Mouse (Mus musculus) myocyte (in vitro differentiated cells): ENCODE results near the gene Zfp248. TPM values are rescaled to one million over a fixed set of nuclear protein-coding genes. Genes with fewer than 3 reads are reported as not detected.
A peak's percentile ranks its signal among the peaks of the same experiment; 100 is the strongest.

Source experiments
- H3K27me3 ChIP-seq: one replicate; pipeline ENCODE4 v1.6.1; 2011; ENCODE audit not compliant: control insufficient read depth, insufficient read depth, insufficient read length
- H3K36me3 ChIP-seq: one replicate; pipeline ENCODE4 v1.6.1; 2011; ENCODE audit not compliant: control insufficient read depth, insufficient read depth
- H3K4me2 ChIP-seq: one replicate; pipeline ENCODE4 v1.6.1; 2011; ENCODE audit warnings: low read depth, control low read depth
- H3K4me3 ChIP-seq: one replicate; pipeline ENCODE4 v1.5.1; 2011; ENCODE audit warnings: mild to moderate bottlenecking, control low read depth, moderate library complexity
- H3K79me2 ChIP-seq: one replicate; pipeline ENCODE4 v1.6.1; 2011; ENCODE audit not compliant: control insufficient read depth, insufficient read depth
- H3ac ChIP-seq: one replicate; pipeline ENCODE4 v1.6.1; 2011; ENCODE audit not compliant: control insufficient read depth, insufficient read length
- CEBPB ChIP-seq: IDR thresholded peaks from 2 replicates; pipeline ENCODE4 v1.6.1; 2011; ENCODE audit warnings: mild to moderate bottlenecking, moderate library complexity; ENCODE audit not compliant: poor library complexity, insufficient read depth, severe bottlenecking
- E2F4 ChIP-seq: IDR thresholded peaks from one replicate; pipeline ENCODE4 v1.6.1; 2011; ENCODE audit warnings: mild to moderate bottlenecking, control low read depth, moderate library complexity; ENCODE audit not compliant: insufficient read depth
- MAX ChIP-seq: IDR thresholded peaks from one replicate; pipeline ENCODE4 v1.6.1; 2011; ENCODE audit warnings: low read depth, mild to moderate bottlenecking, control low read depth
- MYOD1 ChIP-seq, 3 experiments: IDR thresholded peaks; one replicate each; pipeline ENCODE4 v1.6.1; 2011; ENCODE audit warnings: control low read depth in 2 of 3, low read depth in 2 of 3, mild to moderate bottlenecking in 2 of 3, moderate library complexity in 1 of 3; ENCODE audit not compliant: insufficient read length in 2 of 3, control insufficient read depth in 1 of 3
- MYOG ChIP-seq, 3 experiments: IDR thresholded peaks; one replicate each; pipeline ENCODE4 v1.6.1; 2011; ENCODE audit warnings: control low read depth in 2 of 3, low read depth in 2 of 3, mild to moderate bottlenecking in 2 of 3; ENCODE audit not compliant: insufficient read length in 2 of 3, control insufficient read depth in 1 of 3, insufficient read depth in 1 of 3
- POLR2A ChIP-seq: IDR thresholded peaks from one replicate; pipeline ENCODE4 v1.6.1; 2011; ENCODE audit warnings: low read depth, mild to moderate bottlenecking, control low read depth, moderate library complexity; ENCODE audit not compliant: insufficient read length
- POLR2AphosphoS2 ChIP-seq: IDR thresholded peaks from one replicate; pipeline ENCODE4 v1.6.1; 2011; ENCODE audit warnings: low read depth, control low read depth; ENCODE audit not compliant: insufficient read length
- REST ChIP-seq: IDR thresholded peaks from one replicate; pipeline ENCODE4 v1.6.1; 2011; ENCODE audit warnings: mild to moderate bottlenecking, control low read depth, moderate library complexity; ENCODE audit not compliant: insufficient read depth, insufficient read length
- SRF ChIP-seq: IDR thresholded peaks from one replicate; pipeline ENCODE4 v1.6.1; 2011; ENCODE audit warnings: low read depth; ENCODE audit not compliant: control insufficient read depth, insufficient read length
- TCF12 ChIP-seq: IDR thresholded peaks from one replicate; pipeline ENCODE4 v1.6.1; 2011; ENCODE audit warnings: mild to moderate bottlenecking, control low read depth; ENCODE audit not compliant: poor library complexity, insufficient read depth, severe bottlenecking
- TCF3 ChIP-seq: IDR thresholded peaks from one replicate; pipeline ENCODE4 v1.6.1; 2011; ENCODE audit warnings: low read depth, control low read depth; ENCODE audit not compliant: insufficient read length
- USF1 ChIP-seq: IDR thresholded peaks from one replicate; pipeline ENCODE4 v1.6.1; 2011; ENCODE audit warnings: low read depth, mild to moderate bottlenecking, control low read depth, moderate library complexity
- polyA plus RNA-seq: library from polyadenylated mRNA; unstranded; fragments of >200 nt; fragmentation: generic; extraction: Trizol; gene quantifications from one replicate; pipeline ENCODE4 v1.2.1, GENCODE M21; 2012; ENCODE audit warnings: missing spikeins

Zfp248 gene
- polyA plus RNA-seq, 1 experiment: 1.2 TPM

DNA sequence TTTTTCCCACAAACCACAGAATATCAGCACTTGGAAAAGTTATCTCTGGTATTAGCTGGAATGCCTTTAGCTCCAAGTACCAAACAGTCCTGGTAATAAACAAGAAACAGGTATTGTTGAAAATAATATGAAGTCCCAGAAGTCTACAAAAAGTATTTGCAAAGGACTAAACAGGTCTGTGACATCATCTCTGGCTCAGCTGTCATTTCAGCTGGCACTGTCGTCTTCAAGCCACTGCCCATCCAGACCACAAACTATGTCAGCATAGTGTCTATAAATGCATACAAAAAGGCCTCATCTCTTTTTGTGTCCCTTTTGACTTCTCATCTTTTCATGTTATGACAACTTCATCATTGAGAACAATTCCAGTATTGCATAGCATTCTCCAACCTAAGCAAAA lies 28.7 kb downstream of the Zfp248 start:
- Histone ChIP-seq H3ac (no peak overlapping the region), H3K36me3 (peaks cover 11% of the 10 kb centered on the region), H3K4me3 (no peak overlapping the region), H3K79me2 (no peaks in the 10 kb centered on the region), H3K27me3 (no peaks in the 10 kb centered on the region), H3K4me2 (no peak overlapping the region)
- TF ChIP-seq CEBPB (no peak), SRF (no peak), REST (no peak), MYOG (IDR thresholded peaks at IDR 0.05; ENCODE audit: control insufficient read depth in 1 of 3, insufficient read depth in 1 of 3, insufficient read length in 2 of 3, low read depth in 2 of 3) (peak in 2 of 3 experiments; percentile 33 to 69), MAX (no peak), TCF3 (no peak), USF1 (no peak), E2F4 (no peak), TCF12 (no peak), POLR2AphosphoS2 (no peak), POLR2A (no peak), MYOD1 (IDR thresholded peaks at IDR 0.05; ENCODE audit: control insufficient read depth in 1 of 3, insufficient read length in 2 of 3, low read depth in 2 of 3) (peak in 2 of 3 experiments; percentile 31 to 70)

DNA sequence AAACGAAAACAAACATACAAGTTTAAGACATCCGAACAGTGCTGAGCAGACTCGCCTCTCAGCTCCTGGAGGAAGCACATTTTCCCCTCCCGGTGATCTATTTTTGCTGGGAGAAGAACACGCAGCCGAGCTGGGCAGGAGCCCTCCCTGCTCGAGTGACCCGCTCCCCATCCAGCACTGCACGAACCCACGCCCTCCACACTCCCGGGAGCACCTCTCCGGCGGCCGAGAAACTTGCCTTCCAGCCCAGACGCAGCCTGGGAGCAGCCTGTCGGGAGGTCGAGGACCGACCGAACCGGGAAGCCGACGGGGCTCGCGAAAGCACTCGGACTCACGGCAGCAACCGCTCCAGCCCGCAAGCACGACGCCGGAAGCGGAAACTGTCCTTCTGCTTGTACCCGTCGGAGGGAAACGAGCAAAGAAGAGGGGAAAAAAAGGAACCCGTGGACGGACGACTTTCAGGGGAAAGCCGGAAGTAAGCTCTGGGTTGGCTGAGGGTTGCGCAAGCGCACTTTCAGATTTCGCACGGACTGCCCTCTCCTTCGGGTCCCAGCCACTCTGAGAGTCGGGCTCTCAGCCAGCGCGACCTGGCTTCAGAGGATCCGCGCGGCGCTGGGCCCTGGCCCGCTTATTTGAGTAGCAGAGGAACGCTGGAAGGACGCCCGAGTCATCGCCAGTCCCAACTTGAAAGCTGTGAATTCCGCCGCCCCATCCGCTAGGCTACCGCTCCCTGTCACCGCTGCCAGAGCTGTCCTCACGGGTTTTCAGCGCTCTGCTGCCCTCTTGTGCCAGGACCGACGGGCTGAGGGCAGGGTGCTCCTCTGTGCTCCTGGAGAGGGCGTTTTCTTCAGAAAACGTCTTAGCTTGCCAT lies 36.0 kb downstream of the Zfp248 start, which contains the start of gene Bms1:
Gene Bms1, minus strand, starts transcription at position 425 of the 871 bp plus-strand sequence.
- H3K4me3 ChIP-seq: peak within 1 kb of the TSS; percentile 76
- peak; percentile 44 for TF ChIP-seq MAX
- TF ChIP-seq POLR2A: peak; percentile 95
- no peak for TF ChIP-seq USF1
- TF ChIP-seq E2F4: no peak
- TF ChIP-seq TCF3: no peak
- no peak for TF ChIP-seq MYOD1 (IDR thresholded peaks at IDR 0.05; ENCODE audit: control insufficient read depth in 1 of 3, insufficient read length in 2 of 3, low read depth in 2 of 3)
- TF ChIP-seq CEBPB: peak; percentile 93
- TF ChIP-seq REST: no peak
- TF ChIP-seq TCF12: no peak
- peak; percentile 95 for TF ChIP-seq POLR2AphosphoS2
- TF ChIP-seq SRF: no peak
- peak in 1 of 3 experiments; percentile 9 for TF ChIP-seq MYOG (IDR thresholded peaks at IDR 0.05; ENCODE audit: control insufficient read depth in 1 of 3, insufficient read depth in 1 of 3, insufficient read length in 2 of 3, low read depth in 2 of 3)
- peak within 1 kb of the TSS; percentile 79 for H3K4me2 ChIP-seq
- no peaks in the 10 kb centered on the region for H3K27me3 ChIP-seq
- H3K79me2 ChIP-seq: peaks cover 13% of the 10 kb centered on the region
- H3ac ChIP-seq: peak within 1 kb of the TSS; percentile 54
- H3K36me3 ChIP-seq: peaks cover 15% of the 10 kb centered on the region

DNA sequence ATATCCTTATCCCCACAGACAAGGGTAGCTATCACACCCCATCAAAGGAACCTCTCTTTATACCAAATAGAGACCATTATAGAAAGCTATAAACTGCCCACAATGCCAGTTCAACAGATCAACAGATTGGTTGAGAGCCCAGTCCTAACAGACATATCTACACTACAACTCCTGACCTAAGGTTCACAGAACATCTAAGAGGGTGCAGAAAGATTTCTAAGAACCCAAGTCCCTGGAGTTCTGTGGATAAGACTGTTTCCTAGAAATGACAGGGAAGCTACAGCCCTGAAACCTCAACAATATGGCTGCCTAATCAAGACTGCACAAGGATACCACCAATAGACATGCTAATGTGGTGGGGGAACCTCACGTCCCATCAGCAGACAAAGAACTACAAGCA lies 44.9 kb downstream of the Zfp248 start:
- peaks cover 48% of the 10 kb centered on the region for H3K36me3 ChIP-seq
- no peaks in the 10 kb centered on the region for H3K79me2 ChIP-seq
- H3K4me2 ChIP-seq: no peak overlapping the region
- H3K27me3 ChIP-seq: no peaks in the 10 kb centered on the region
- H3K4me3 ChIP-seq: no peak overlapping the region
- no peak overlapping the region for H3ac ChIP-seq
- TF ChIP-seq MYOD1 (IDR thresholded peaks at IDR 0.05; ENCODE audit: control insufficient read depth in 1 of 3, insufficient read length in 2 of 3, low read depth in 2 of 3) (no peak), TCF12 (no peak), POLR2A (no peak), SRF (no peak), MYOG (IDR thresholded peaks at IDR 0.05; ENCODE audit: control insufficient read depth in 1 of 3, insufficient read depth in 1 of 3, insufficient read length in 2 of 3, low read depth in 2 of 3) (no peak)

DNA sequence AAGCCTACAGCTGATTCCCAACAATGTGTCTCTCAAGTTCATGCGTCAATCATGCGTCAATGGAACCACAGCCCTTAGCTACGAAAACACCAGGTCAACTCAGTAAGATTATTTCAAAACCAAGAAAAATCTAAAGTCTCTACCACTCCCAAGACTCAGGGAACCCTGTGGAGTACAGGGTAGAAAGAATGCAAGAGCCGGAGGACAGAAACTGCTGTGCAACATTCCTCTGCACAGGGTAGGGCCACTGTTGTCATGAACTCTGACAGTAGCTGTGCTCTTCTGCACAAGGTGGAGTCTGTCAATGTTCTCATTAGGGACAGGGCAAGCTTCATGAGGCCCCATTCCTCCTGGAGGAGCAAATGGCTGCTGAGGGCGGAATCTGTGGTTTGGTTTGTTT lies 46.8 kb downstream of the Zfp248 start:
- H3ac ChIP-seq: no peak overlapping the region
- H3K79me2 ChIP-seq: no peaks in the 10 kb centered on the region
- TF ChIP-seq MYOD1 (IDR thresholded peaks at IDR 0.05; ENCODE audit: control insufficient read depth in 1 of 3, insufficient read length in 2 of 3, low read depth in 2 of 3) (no peak), TCF12 (no peak), MAX (no peak), TCF3 (no peak), MYOG (IDR thresholded peaks at IDR 0.05; ENCODE audit: control insufficient read depth in 1 of 3, insufficient read depth in 1 of 3, insufficient read length in 2 of 3, low read depth in 2 of 3) (no peak), REST (no peak), POLR2AphosphoS2 (no peak), POLR2A (no peak), E2F4 (no peak), SRF (no peak), USF1 (no peak), CEBPB (no peak)
- H3K4me3 ChIP-seq: no peak overlapping the region
- peaks cover 59% of the 10 kb centered on the region for H3K36me3 ChIP-seq
- no peak overlapping the region for H3K4me2 ChIP-seq
- H3K27me3 ChIP-seq: no peaks in the 10 kb centered on the region
